Mouse (Mus musculus) cortical plate, adult 2 months (tissue): ENCODE data around the gene Gcnt3.

Source experiments
- CTCF ChIP-seq: fragments of 200-500 bp; IDR thresholded peaks from 2 replicates; pipeline ENCODE4 v1.5.1; 2011; ENCODE audit warnings: mild to moderate bottlenecking, control low read depth, low read length; ENCODE audit not compliant: insufficient read depth; ENCODE audit errors: extremely low read depth
- POLR2A ChIP-seq: fragments of 200-500 bp; IDR thresholded peaks from 2 replicates; pipeline ENCODE4 v1.6.1; 2011; ENCODE audit warnings: mild to moderate bottlenecking, low read length, control low read depth; ENCODE audit not compliant: insufficient read depth; ENCODE audit errors: extremely low read depth

DNA sequence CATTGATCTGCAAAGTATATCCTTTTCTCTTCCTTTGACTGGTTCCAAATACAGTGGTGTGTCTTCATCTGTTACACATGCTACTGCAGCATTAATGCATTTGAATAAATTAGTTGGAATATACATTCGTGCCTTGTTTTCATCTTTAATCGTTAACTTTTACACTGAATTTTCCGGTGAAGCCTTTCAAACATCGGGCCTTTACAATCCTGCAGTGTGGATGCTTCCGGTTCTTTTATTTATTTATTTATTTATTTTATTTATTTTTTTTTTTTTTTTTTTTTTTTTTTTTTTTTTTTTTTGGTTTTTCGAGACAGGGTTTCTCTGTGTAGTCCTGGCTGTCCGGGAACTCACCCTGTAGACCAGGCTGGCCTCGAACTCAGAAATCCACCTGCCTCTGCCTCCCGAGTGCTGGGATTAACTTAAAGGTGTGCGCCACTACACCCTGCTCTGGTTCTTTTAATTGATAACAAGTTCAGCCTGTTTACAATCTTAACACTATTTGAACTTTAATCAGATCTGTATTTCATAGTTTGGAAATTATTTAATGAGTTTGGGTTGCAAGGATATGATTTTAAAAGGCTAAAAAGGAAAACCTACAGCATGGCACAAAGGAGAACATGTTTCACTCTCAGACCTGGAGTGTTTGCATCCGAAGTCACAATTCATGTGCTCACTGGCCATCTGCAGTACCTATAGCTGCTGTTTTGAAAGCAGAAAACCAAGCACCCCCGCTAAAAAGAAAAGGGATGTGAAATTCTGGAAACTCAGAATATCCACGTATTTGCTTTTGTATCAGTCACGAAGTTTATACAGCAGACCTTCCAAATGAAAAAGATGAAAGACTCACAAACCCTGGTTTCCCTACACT lies 26.1 kb downstream of the Gcnt3 start:
- TF ChIP-seq CTCF, result no peak
- TF ChIP-seq POLR2A, result no peak
